Mouse (Mus musculus) megakaryocyte, embryonic 14.5 days (primary cell): Measurements from ENCODE around the gene Zfp513. TPM values are rescaled to one million over a fixed set of nuclear protein-coding genes. Genes with fewer than 3 reads are reported as not detected.

Experiments used
- H3K27me3 ChIP-seq: replicated peaks from 2 replicates; pipeline ENCODE3; 2012; ENCODE audit warnings: inconsistent platforms
- H3K36me3 ChIP-seq: replicated peaks from 2 replicates; pipeline ENCODE3; 2012; ENCODE audit warnings: low read length, inconsistent platforms, mixed read lengths
- H3K4me1 ChIP-seq: 2 replicates; pipeline ENCODE4 v1.6.1; 2012; ENCODE audit warnings: inconsistent platforms
- H3K4me3 ChIP-seq: replicated peaks from 2 replicates; pipeline ENCODE3; 2012; ENCODE audit warnings: moderate library complexity, mild to moderate bottlenecking, inconsistent platforms
- H3K9me3 ChIP-seq: 2 replicates; pipeline ENCODE4 v1.6.1; 2012; ENCODE audit warnings: inconsistent platforms
- FLI1 ChIP-seq: IDR thresholded peaks from 2 replicates; pipeline ENCODE4 v1.6.1; 2012; ENCODE audit warnings: low read length, inconsistent platforms, mixed read lengths
- GATA1 ChIP-seq: IDR thresholded peaks from 3 replicates; pipeline ENCODE4 v1.6.1; 2012; ENCODE audit warnings: mixed read lengths, low read length, inconsistent platforms, borderline replicate concordance
- polyA plus RNA-seq: library from polyadenylated mRNA; stranded (reverse); fragments of >175 nt; gene quantifications from 2 replicates; pipeline ENCODE4 v1.2.3, GENCODE M21; 2012; ENCODE audit warnings: low replicate concordance; ENCODE audit not compliant: insufficient read depth

Zfp513 gene
- polyA plus RNA-seq, 1 experiment = 34.2 TPM

GRCm38 (mm10) chr5:31200327-31200768 lies 1.8 kb downstream of the Zfp513 start:
- H3K36me3 ChIP-seq = peaks cover 86% of the 10 kb centered on the region
- peak overlapping the region; percentile 92 for H3K4me3 ChIP-seq

GRCm38 (mm10) chr5:31199893-31200292 lies 2.2 kb downstream of the Zfp513 start:
- Histone ChIP-seq H3K27me3 (no peaks in the 10 kb centered on the region), H3K36me3 (peaks cover 86% of the 10 kb centered on the region), H3K4me1 (peaks cover 79% of the 10 kb centered on the region), H3K4me3 (peak overlapping the region; percentile 92), H3K9me3 (no peaks in the 10 kb centered on the region)
- TF ChIP-seq GATA1 = no peak

More at GRCm38 (mm10) chr5:31200327-31200768, 1.8 kb downstream of the Zfp513 start:
- Histone ChIP-seq H3K27me3 (no peaks in the 10 kb centered on the region), H3K4me1 (peaks cover 76% of the 10 kb centered on the region), H3K9me3 (no peaks in the 10 kb centered on the region)
- no peak for TF ChIP-seq FLI1
- TF ChIP-seq GATA1 = no peak

GRCm38 (mm10) chr5:31199321-31199892 lies 2.7 kb downstream of the Zfp513 start:
- Histone ChIP-seq H3K27me3 (no peaks in the 10 kb centered on the region), H3K9me3 (no peaks in the 10 kb centered on the region), H3K36me3 (peaks cover 86% of the 10 kb centered on the region), H3K4me1 (peaks cover 80% of the 10 kb centered on the region), H3K4me3 (peak overlapping the region; percentile 92)
- TF ChIP-seq GATA1 = no peak

- H3K4me1 ChIP-seq = peaks cover 84% of the 10 kb centered on the region
- H3K36me3 ChIP-seq = peaks cover 82% of the 10 kb centered on the region
- no peaks in the 10 kb centered on the region for H3K27me3 ChIP-seq
- no peak overlapping the region for H3K4me3 ChIP-seq
- no peaks in the 10 kb centered on the region for H3K9me3 ChIP-seq
- TF ChIP-seq FLI1 (no peak), GATA1 (no peak)
Measured at GRCm38 (mm10) chr5:31198616-31199320, 3.3 kb downstream of the Zfp513 start.

GRCm38 (mm10) chr5:31198170-31198569 lies 3.9 kb downstream of the Zfp513 start:
- Histone ChIP-seq H3K36me3 (peaks cover 76% of the 10 kb centered on the region), H3K4me1 (peaks cover 83% of the 10 kb centered on the region)

GRCm38 (mm10) chr5:31197072-31197471 lies 5.0 kb downstream of the Zfp513 start:
- H3K9me3 ChIP-seq = no peaks in the 10 kb centered on the region
- no peak overlapping the region for H3K4me3 ChIP-seq
- peaks cover 78% of the 10 kb centered on the region for H3K4me1 ChIP-seq
- H3K36me3 ChIP-seq = peaks cover 67% of the 10 kb centered on the region
- TF ChIP-seq FLI1 (no peak), GATA1 (no peak)
- no peaks in the 10 kb centered on the region for H3K27me3 ChIP-seq

More at GRCm38 (mm10) chr5:31198170-31198569, 3.9 kb downstream of the Zfp513 start:
- no peak overlapping the region for H3K4me3 ChIP-seq
- H3K9me3 ChIP-seq = no peaks in the 10 kb centered on the region
- TF ChIP-seq FLI1 = no peak
- TF ChIP-seq GATA1 = no peak
- H3K27me3 ChIP-seq = no peaks in the 10 kb centered on the region

- Histone ChIP-seq H3K27me3 (no peaks in the 10 kb centered on the region), H3K9me3 (no peaks in the 10 kb centered on the region), H3K36me3 (peaks cover 71% of the 10 kb centered on the region), H3K4me3 (no peak overlapping the region), H3K4me1 (peaks cover 80% of the 10 kb centered on the region)
- TF ChIP-seq GATA1 = no peak
Measured at GRCm38 (mm10) chr5:31196207-31196606, 5.9 kb downstream of the Zfp513 start.

- H3K4me3 ChIP-seq = no peak overlapping the region
Measured at GRCm38 (mm10) chr5:31195671-31196070, 6.4 kb downstream of the Zfp513 start.

GRCm38 (mm10) chr5:31194486-31195485 lies 7.3 kb downstream of the Zfp513 start:
- H3K9me3 ChIP-seq = no peaks in the 10 kb centered on the region
- H3K27me3 ChIP-seq = no peaks in the 10 kb centered on the region
- peak overlapping the region; percentile 99 for H3K4me3 ChIP-seq
- TF ChIP-seq FLI1 (no peak), GATA1 (no peak)
- peaks cover 74% of the 10 kb centered on the region for H3K36me3 ChIP-seq
- peaks cover 79% of the 10 kb centered on the region for H3K4me1 ChIP-seq

More at GRCm38 (mm10) chr5:31195671-31196070, 6.4 kb downstream of the Zfp513 start:
- H3K27me3 ChIP-seq = no peaks in the 10 kb centered on the region
- H3K4me1 ChIP-seq = peaks cover 82% of the 10 kb centered on the region
- no peaks in the 10 kb centered on the region for H3K9me3 ChIP-seq
- H3K36me3 ChIP-seq = peaks cover 74% of the 10 kb centered on the region
- no peak for TF ChIP-seq GATA1
- no peak for TF ChIP-seq FLI1
